Mouse (Mus musculus) G1E (cell line): ENCODE results near the gene Tuba1c.

Experiments used
- CTCF ChIP-seq: IDR thresholded peaks from 2 replicates; pipeline ENCODE4 v1.5.1; 2012; ENCODE audit warnings: low read depth, low read length, inconsistent platforms, mixed read lengths
- GATA1 ChIP-seq: IDR thresholded peaks from 2 replicates; pipeline ENCODE4 v1.6.1; 2012; ENCODE audit warnings: borderline replicate concordance, low read length, inconsistent platforms, mixed read lengths
- GATA2 ChIP-seq: IDR thresholded peaks from 2 replicates; pipeline ENCODE4 v1.6.1; 2012; ENCODE audit warnings: low read depth, low read length, inconsistent platforms, borderline replicate concordance
- TAL1 ChIP-seq: conservative IDR thresholded peaks from 2 replicates; pipeline ENCODE4 v1.6.1; 2012; ENCODE audit warnings: low read depth, low read length, inconsistent platforms, mixed read lengths

GRCm38 (mm10) chr15:99017986-99018385 lies 11.7 kb upstream of the Tuba1c start:
- TF ChIP-seq CTCF (no peak), GATA1 (no peak), GATA2 (no peak), TAL1 (no peak)
